9 mouse cellular contexts compared by ENCODE assay signal in the genomic region with DNA sequence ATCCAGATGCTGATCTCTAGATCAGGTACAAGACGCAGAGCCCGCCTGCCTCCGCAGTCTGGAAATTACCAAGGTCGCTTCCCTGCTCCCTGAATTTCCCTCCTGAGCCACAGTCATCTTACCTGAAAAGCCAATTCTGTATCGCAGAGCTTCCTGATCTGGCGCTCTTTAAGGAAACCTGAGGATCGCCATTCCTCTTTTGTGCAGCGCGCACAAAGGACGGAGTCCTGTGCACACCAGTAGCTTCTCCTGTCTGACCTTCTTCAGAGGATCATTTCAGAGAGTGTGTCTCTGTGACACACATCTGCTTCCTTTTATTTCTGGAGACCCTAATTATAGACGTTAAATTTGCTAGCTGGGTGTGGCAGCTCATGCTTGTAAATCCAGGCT. TPM values are rescaled to one million over a fixed set of nuclear protein-coding genes. Genes with fewer than 3 reads are reported as not detected.
DNase-seq lines count a peak whose midpoint lies in the region; ATAC-seq and TF ChIP-seq lines count a peak whose summit lies in the region.
"Had no signal": no experiment of that assay in that cellular context is flagged by ENCODE, and none has a peak within 500 bp of the region (broad histone marks: within the 10 kb centered on the region; RNA-seq: fewer than 3 reads in every experiment).

No protein-coding gene starts in this region.

- H3K9me3 ChIP-seq in heart, embryonic 15.5 days (replicated peaks) = no peaks in the 10 kb centered on the region
- no peaks in the 10 kb centered on the region for H3K9me3 ChIP-seq in embryonic facial prominence, embryonic 11.5 days (replicated peaks; ENCODE audit: control insufficient read depth, low read length)
- H3K9me3 ChIP-seq in intestine, embryonic 14.5 days (ENCODE audit: control insufficient read depth, low read length) = 0 out of 2 replicates have a peak, but pooled peaks cover 2% of the 10 kb centered on the region
- H3K9me3 ChIP-seq in midbrain, postnatal 0 days (ENCODE audit: low read length) = no peaks in the 10 kb centered on the region

- ATAC-seq in heart, embryonic 15.5 days (replicated peaks; ENCODE audit: insufficient number of reproducible peaks, insufficient read depth, low FRiP score, low read depth) = no peak
- no peak for ATAC-seq in embryonic facial prominence, embryonic 11.5 days (replicated peaks; ENCODE audit: insufficient number of reproducible peaks, low FRiP score, low TSS enrichment, low read depth)
- peak; percentile 53; the same call in 1 of the 2 replicates for ATAC-seq in intestine, embryonic 14.5 days (replicated peaks; ENCODE audit: low FRiP score, low TSS enrichment, low read depth)
- no peak for ATAC-seq in midbrain, postnatal 0 days (ENCODE audit: low FRiP score)

- 0 out of 2 replicates have a peak, but pooled peaks cover 2% of the 10 kb centered on the region for H3K27me3 ChIP-seq in heart, embryonic 15.5 days
- no peaks in the 10 kb centered on the region for H3K27me3 ChIP-seq in embryonic facial prominence, embryonic 11.5 days (ENCODE audit: control insufficient read depth, insufficient read depth, low read length)
- H3K27me3 ChIP-seq in intestine, embryonic 14.5 days (replicated peaks; ENCODE audit: control insufficient read depth, insufficient read depth, low read length) = no peaks in the 10 kb centered on the region
- H3K27me3 ChIP-seq in midbrain, postnatal 0 days (ENCODE audit: insufficient read depth, low read length) = no peaks in the 10 kb centered on the region

- H3K36me3 ChIP-seq in heart, embryonic 15.5 days = no peaks in the 10 kb centered on the region
- H3K36me3 ChIP-seq in embryonic facial prominence, embryonic 11.5 days (replicated peaks; ENCODE audit: control insufficient read depth, insufficient read depth, low read depth, low read length) = no peaks in the 10 kb centered on the region
- H3K36me3 ChIP-seq in intestine, embryonic 14.5 days (ENCODE audit: control insufficient read depth, insufficient read depth, low read length) = no peaks in the 10 kb centered on the region
- no peaks in the 10 kb centered on the region for H3K36me3 ChIP-seq in midbrain, postnatal 0 days (ENCODE audit: insufficient read depth, low read length)

- H3K4me1 ChIP-seq in heart, embryonic 15.5 days (replicated peaks) = 0 out of 2 replicates have a peak, but pooled peaks cover 4% of the 10 kb centered on the region
- no peaks in the 10 kb centered on the region for H3K4me1 ChIP-seq in embryonic facial prominence, embryonic 11.5 days (ENCODE audit: control insufficient read depth, insufficient read depth, low read length)
- no peaks in the 10 kb centered on the region for H3K4me1 ChIP-seq in intestine, embryonic 14.5 days (replicated peaks; ENCODE audit: control insufficient read depth, insufficient read depth, low read length)
- no peaks in the 10 kb centered on the region for H3K4me1 ChIP-seq in midbrain, postnatal 0 days (ENCODE audit: insufficient read depth, low read length)

- WGBS in heart, embryonic 15.5 days = 1% methylated on average over 11 of the region's 11 CpGs
- WGBS in embryonic facial prominence, embryonic 11.5 days = 0% methylated on average over 11 of the region's 11 CpGs
- WGBS in intestine, embryonic 14.5 days = 1% methylated on average over 11 of the region's 11 CpGs
- WGBS in midbrain, postnatal 0 days = 0% methylated on average over 11 of the region's 11 CpGs

- DNase-seq in heart, postnatal 14 days = no peak
- DNase-seq in embryonic facial prominence, embryonic 11.5 days (ENCODE audit: low spot score) = no peak
- no peak for DNase-seq in intestine, embryonic 14.5 days (ENCODE audit: low spot score)
- DNase-seq in midbrain, postnatal 0 days (ENCODE audit: low spot score) = no peak
- no peak for DNase-seq in layer of hippocampus, adult 18-20 months (ENCODE audit: low spot score in 2 of 2)
- no peak for DNase-seq in gastrocnemius, adult 8-10 months (ENCODE audit: low spot score in 2 of 2)
- no peak for DNase-seq in lung, postnatal 36 days
- DNase-seq: heart, postnatal 36 days had no signal

- TF ChIP-seq CTCF in midbrain, postnatal 0 days (IDR thresholded peaks at IDR 0.05) = no peak

- intact Hi-C loops in heart, postnatal 14 days (cut with DNase I) = no loop called here

- peak overlapping the region; percentile 52 for H3K4me3 ChIP-seq in heart, embryonic 15.5 days
- peak overlapping the region; percentile 55 for H3K4me3 ChIP-seq in embryonic facial prominence, embryonic 11.5 days (ENCODE audit: low read depth, low read length)
- H3K4me3 ChIP-seq in intestine, embryonic 14.5 days (ENCODE audit: low read depth, low read length) = peak overlapping the region; percentile 44
- peak overlapping the region; percentile 62 for H3K4me3 ChIP-seq in midbrain, postnatal 0 days (ENCODE audit: low read depth, low read length)

- H3K9ac ChIP-seq in heart, embryonic 15.5 days = peak overlapping the region; percentile 38; the same call in 1 of the 2 replicates
- peak overlapping the region; percentile 66 for H3K9ac ChIP-seq in embryonic facial prominence, embryonic 11.5 days (replicated peaks; ENCODE audit: low read length)
- H3K9ac ChIP-seq in intestine, embryonic 14.5 days (ENCODE audit: low read length) = peak overlapping the region; percentile 17; the same call in 1 of the 2 replicates
- H3K9ac ChIP-seq in midbrain, postnatal 0 days (replicated peaks; ENCODE audit: low read length, poor library complexity, severe bottlenecking) = peak overlapping the region; percentile 65

- H3K4me2 ChIP-seq in heart, embryonic 15.5 days = peak overlapping the region; percentile 68
- peak overlapping the region; percentile 42 for H3K4me2 ChIP-seq in embryonic facial prominence, embryonic 11.5 days (ENCODE audit: low read depth, low read length)
- peak overlapping the region; percentile 67 for H3K4me2 ChIP-seq in intestine, embryonic 14.5 days (ENCODE audit: low read length)
- peak overlapping the region; percentile 56 for H3K4me2 ChIP-seq in midbrain, postnatal 0 days (ENCODE audit: low read depth, low read length, poor library complexity, severe bottlenecking)

- H3K27ac ChIP-seq in heart, embryonic 15.5 days = no peak overlapping the region
- peak overlapping the region; percentile 41; the same call in 1 of the 2 replicates for H3K27ac ChIP-seq in embryonic facial prominence, embryonic 11.5 days (replicated peaks; ENCODE audit: low read depth, low read length)
- no peak overlapping the region; the same call in 1 of the 2 replicates for H3K27ac ChIP-seq in intestine, embryonic 14.5 days (ENCODE audit: low read depth)
- peak overlapping the region; percentile 91 for H3K27ac ChIP-seq in midbrain, postnatal 0 days (ENCODE audit: low read depth, low read length)

RNA-seq across cellular contexts. Expression of gene Zfp184, which starts 47.7 kb away (rescaled TPM):
- polyA plus RNA-seq in heart, embryonic 15.5 days (2015; fragmentation: Nextera tagmentation; extraction: Ambion mirVana) = 3.8 and 5.1 TPM in 2 replicates
- under 1 TPM; 0.62 to 0.90 TPM for total RNA-seq in heart, postnatal 14 days (2021)
- polyA plus RNA-seq in embryonic facial prominence, embryonic 11.5 days (2014; fragmentation: Nextera tagmentation; extraction: Ambion mirVana) = 28.2 and 30.4 TPM in 2 replicates
- 9.8 and 13.8 TPM in 2 replicates for polyA plus RNA-seq in intestine, embryonic 14.5 days (2014; fragmentation: Nextera tagmentation; extraction: Ambion mirVana)
- 8.1 and 9.8 TPM in 2 replicates for total RNA-seq in midbrain, postnatal 0 days (2014; rRNA removed)
- 7.5 and 8.4 TPM in 2 replicates for polyA plus RNA-seq in midbrain, postnatal 0 days (2015; fragmentation: Nextera tagmentation; extraction: Ambion mirVana)
- 1 to 10 TPM; 2.5 to 2.9 TPM for total RNA-seq in layer of hippocampus, adult 18-20 months (2021)
- total RNA-seq in gastrocnemius, adult 8-10 months (2022) = 1 to 10 TPM in 1 of 4 experiments, under 1 TPM in 3; 0.48 to 1.4 (median 0.80) TPM

Comparison
In these comparisons a context has a peak if more than half of its experiments do, and no peak if none do; other contexts are left out.
1. H3K27ac ChIP-seq: peak in embryonic facial prominence, embryonic 11.5 days (single experiment) and midbrain, postnatal 0 days (single experiment); none in heart, embryonic 15.5 days (single experiment) and intestine, embryonic 14.5 days (single experiment).
2. Peak in every context shown above with its lines, with median percentiles within 50 percentile points of each other: H3K4me2 ChIP-seq, H3K4me3 ChIP-seq and H3K9ac ChIP-seq.